Mouse (Mus musculus): ENCODE measurements at regions not wholly inside any gene's neighbourhood (a gene's known extent, or its start where the extent isn't known, plus 50 kb on each side); places are given as distances from the start of the nearest gene placed in this dataset.
"Not testable (repeated sequence)": the region's sequence is repeated elsewhere in the genome, so short reads cannot be mapped to it uniquely, and the experiment has no call there.

DNA sequence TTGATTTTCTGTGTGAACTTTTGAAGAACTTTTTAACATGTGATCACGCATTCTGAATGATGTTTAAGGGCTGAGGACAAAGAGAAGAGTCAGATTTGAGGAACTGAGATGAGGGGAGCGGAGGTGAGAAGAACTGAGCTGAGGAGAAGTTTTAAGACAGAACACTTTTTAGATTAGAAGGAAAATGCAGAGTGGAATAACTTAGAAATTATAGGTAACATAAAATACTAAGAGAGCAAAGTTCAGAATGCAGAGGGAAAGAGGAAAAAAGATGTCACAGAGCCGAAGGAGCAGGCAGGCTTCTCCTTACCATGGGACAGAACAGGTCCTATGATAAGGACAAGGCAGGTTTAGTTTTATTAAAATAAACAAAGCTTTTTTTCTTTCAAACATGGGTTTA is 73.7 kb upstream of the Cwc22 start:
- Histone ChIP-seq H3K4me3 (ENCODE audit: low read depth, low read length) (no peak overlapping the region), H3K27ac (replicated peaks) (no peak overlapping the region), H3K27me3 (ENCODE audit: control insufficient read depth, insufficient read depth, low read length) (no peaks in the 10 kb centered on the region), H3K9me3 (ENCODE audit: control insufficient read depth, low read length) (no peaks in the 10 kb centered on the region), H3K4me1 (replicated peaks; ENCODE audit: control insufficient read depth, insufficient read depth) (no peaks in the 10 kb centered on the region), H3K9ac (ENCODE audit: low read length) (no peak overlapping the region), H3K36me3 (ENCODE audit: control insufficient read depth, insufficient read depth, low read length) (no peaks in the 10 kb centered on the region), H3K4me2 (replicated peaks; ENCODE audit: low read depth) (no peak overlapping the region)
- TF ChIP-seq EP300 (optimal IDR thresholded peaks at IDR 0.05) (no peak), CTCF (IDR thresholded peaks at IDR 0.05; ENCODE audit: low read depth) (no peak)
- WGBS: 92% methylated on average over 3 of the region's 3 CpGs
- ATAC-seq (ENCODE audit: low FRiP score, low TSS enrichment) (no peak), DNase-seq (ENCODE audit: low spot score) (no peak)

DNA sequence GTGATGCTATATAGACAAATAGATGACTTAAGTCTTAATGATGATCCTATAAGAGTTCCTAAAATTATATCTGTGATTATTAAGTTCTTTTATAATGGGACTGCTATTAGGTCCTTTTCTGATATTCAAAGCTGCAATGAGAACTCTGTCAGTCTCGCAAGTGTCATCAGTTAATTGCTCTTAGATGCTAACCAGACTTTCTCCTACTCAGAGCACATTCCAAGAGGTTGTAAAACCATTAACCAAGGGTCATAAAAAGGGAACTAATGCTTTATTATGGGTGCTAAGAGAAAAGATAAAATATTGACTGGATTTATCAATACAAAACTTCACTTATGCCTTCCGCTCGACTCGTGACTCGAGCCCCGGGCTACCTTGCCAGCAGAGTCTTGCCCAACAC is 66.3 kb upstream of the Cwc22 start:
- 95% methylated on average over 6 of the region's 6 CpGs for WGBS
- not testable (repeated sequence) for ATAC-seq (ENCODE audit: low FRiP score, low TSS enrichment); H3K27me3 ChIP-seq (ENCODE audit: control insufficient read depth, insufficient read depth, low read length); H3K4me3 ChIP-seq (ENCODE audit: low read depth, low read length); H3K27ac ChIP-seq (replicated peaks); H3K4me2 ChIP-seq (replicated peaks; ENCODE audit: low read depth); DNase-seq (ENCODE audit: low spot score); H3K9me3 ChIP-seq (ENCODE audit: control insufficient read depth, low read length); H3K9ac ChIP-seq (ENCODE audit: low read length); H3K36me3 ChIP-seq (ENCODE audit: control insufficient read depth, insufficient read depth, low read length); H3K4me1 ChIP-seq (replicated peaks; ENCODE audit: control insufficient read depth, insufficient read depth)

DNA sequence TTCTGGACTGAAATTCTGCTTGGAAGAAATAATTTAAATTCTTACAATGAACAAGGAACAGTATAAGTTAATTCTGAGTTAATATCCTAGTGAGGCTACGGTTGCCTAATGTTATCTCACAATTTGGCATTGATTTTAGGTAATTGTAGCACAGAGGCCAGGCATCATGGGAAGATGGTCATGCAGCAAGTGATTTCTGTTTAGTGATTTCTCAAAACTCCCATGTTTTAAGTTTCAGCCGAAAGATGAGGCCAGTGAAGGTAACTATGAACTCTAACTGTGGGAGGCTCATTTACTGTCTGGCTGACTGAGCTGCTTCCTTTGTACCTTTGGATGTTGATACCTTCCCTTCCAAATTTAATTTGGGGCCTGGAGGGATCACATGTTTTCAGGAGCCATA is 65.6 kb upstream of the Cwc22 start:
- Histone ChIP-seq H3K4me1 (replicated peaks; ENCODE audit: control insufficient read depth, insufficient read depth) (no peaks in the 10 kb centered on the region), H3K27me3 (ENCODE audit: control insufficient read depth, insufficient read depth, low read length) (no peaks in the 10 kb centered on the region), H3K27ac (replicated peaks) (no peak overlapping the region), H3K4me3 (ENCODE audit: low read depth, low read length) (no peak overlapping the region), H3K4me2 (replicated peaks; ENCODE audit: low read depth) (no peak overlapping the region), H3K9ac (ENCODE audit: low read length) (no peak overlapping the region), H3K9me3 (ENCODE audit: control insufficient read depth, low read length) (no peaks in the 10 kb centered on the region), H3K36me3 (ENCODE audit: control insufficient read depth, insufficient read depth, low read length) (no peaks in the 10 kb centered on the region)
- no peak for ATAC-seq (ENCODE audit: low FRiP score, low TSS enrichment)
- TF ChIP-seq CTCF (IDR thresholded peaks at IDR 0.05; ENCODE audit: low read depth) (no peak), EP300 (optimal IDR thresholded peaks at IDR 0.05) (no peak)
- WGBS: 82% methylated on average over 2 of the region's 2 CpGs
- DNase-seq (ENCODE audit: low spot score): no peak

DNA sequence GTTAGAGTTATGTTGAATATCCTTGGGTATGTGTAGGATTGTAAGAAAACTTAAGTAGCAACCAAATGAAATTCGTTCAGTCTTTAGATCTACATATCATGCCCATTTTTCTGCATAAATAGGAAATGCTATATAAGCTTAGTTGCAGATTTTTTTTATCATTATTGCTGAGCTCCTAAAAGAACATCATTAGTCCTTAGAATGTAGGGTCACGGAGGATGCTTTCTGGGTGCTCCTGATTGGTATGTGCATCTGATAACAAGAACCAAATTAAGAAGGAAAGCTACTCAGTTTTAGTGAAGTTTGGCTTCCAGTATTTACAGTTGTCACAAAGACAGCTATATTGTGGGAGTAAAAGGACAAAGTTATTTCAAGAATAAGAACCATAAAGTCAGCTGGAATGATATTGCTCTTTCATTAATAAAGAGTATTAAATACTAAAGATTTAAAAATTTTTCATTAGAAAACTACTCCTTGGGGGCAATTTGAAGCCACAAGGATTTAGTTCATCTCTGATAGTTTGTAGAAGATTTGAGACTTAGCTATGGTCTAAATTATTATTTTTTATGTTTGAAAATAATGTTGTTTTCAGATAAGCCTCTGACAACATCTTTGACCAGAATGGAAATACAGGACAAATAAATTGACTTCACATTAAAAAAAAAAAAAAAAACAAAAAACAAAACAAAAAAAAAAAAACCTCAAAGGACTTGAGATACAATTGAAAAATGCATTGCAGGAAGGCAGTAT is 65.1 kb upstream of the Cwc22 start:
- 78% methylated on average over 2 of the region's 2 CpGs for WGBS
- no peaks in the 10 kb centered on the region for H3K9me3 ChIP-seq (ENCODE audit: control insufficient read depth, low read length)
- no peaks in the 10 kb centered on the region for H3K27me3 ChIP-seq (ENCODE audit: control insufficient read depth, insufficient read depth, low read length)
- ATAC-seq (ENCODE audit: low FRiP score, low TSS enrichment): no peak
- no peak overlapping the region for H3K4me2 ChIP-seq (replicated peaks; ENCODE audit: low read depth)
- no peak overlapping the region for H3K27ac ChIP-seq (replicated peaks)
- no peaks in the 10 kb centered on the region for H3K4me1 ChIP-seq (replicated peaks; ENCODE audit: control insufficient read depth, insufficient read depth)
- no peak overlapping the region for H3K9ac ChIP-seq (ENCODE audit: low read length)
- TF ChIP-seq CTCF (IDR thresholded peaks at IDR 0.05; ENCODE audit: low read depth) (no peak), EP300 (optimal IDR thresholded peaks at IDR 0.05) (no peak)
- H3K36me3 ChIP-seq (ENCODE audit: control insufficient read depth, insufficient read depth, low read length): no peaks in the 10 kb centered on the region
- H3K4me3 ChIP-seq (ENCODE audit: low read depth, low read length): no peak overlapping the region
- DNase-seq (ENCODE audit: low spot score): no peak

DNA sequence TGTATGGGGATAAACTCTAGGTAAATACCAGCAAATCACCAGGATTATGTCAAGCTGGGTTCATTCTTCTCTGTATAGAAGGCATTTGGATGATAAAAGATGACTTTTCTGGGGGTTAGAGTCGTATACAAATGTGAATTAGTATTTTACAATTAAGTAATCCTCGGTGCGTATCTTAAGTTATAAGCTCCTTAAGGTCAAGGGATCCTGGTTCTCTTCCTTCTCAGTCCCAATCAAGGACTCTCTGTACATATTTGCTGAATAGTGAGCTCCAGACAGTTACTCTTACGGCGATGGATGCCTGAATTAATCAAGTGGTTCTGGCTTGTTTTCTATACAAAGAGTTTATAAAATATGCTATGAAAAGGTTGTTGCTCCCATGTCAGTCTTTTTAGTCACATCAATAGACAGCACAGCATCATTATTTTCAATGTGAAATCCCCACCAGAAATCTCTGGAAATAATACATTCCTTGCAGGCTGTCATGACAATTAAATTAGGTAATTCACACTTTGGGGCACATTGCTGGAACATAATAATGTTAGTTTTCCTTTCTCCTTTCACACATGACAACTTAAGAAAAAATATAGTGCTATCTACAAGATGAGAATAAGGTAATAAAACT is 64.0 kb upstream of the Cwc22 start:
- Histone ChIP-seq H3K4me2 (replicated peaks; ENCODE audit: low read depth) (no peak overlapping the region), H3K36me3 (ENCODE audit: control insufficient read depth, insufficient read depth, low read length) (no peaks in the 10 kb centered on the region), H3K9me3 (ENCODE audit: control insufficient read depth, low read length) (no peaks in the 10 kb centered on the region), H3K4me1 (replicated peaks; ENCODE audit: control insufficient read depth, insufficient read depth) (no peaks in the 10 kb centered on the region), H3K9ac (ENCODE audit: low read length) (no peak overlapping the region), H3K27ac (replicated peaks) (no peak overlapping the region), H3K27me3 (ENCODE audit: control insufficient read depth, insufficient read depth, low read length) (no peaks in the 10 kb centered on the region), H3K4me3 (ENCODE audit: low read depth, low read length) (no peak overlapping the region)
- ATAC-seq (ENCODE audit: low FRiP score, low TSS enrichment) (no peak), DNase-seq (ENCODE audit: low spot score) (no peak)
- WGBS: 77% methylated on average over 5 of the region's 5 CpGs
- TF ChIP-seq CTCF (IDR thresholded peaks at IDR 0.05; ENCODE audit: low read depth) (no peak), EP300 (optimal IDR thresholded peaks at IDR 0.05) (no peak)

DNA sequence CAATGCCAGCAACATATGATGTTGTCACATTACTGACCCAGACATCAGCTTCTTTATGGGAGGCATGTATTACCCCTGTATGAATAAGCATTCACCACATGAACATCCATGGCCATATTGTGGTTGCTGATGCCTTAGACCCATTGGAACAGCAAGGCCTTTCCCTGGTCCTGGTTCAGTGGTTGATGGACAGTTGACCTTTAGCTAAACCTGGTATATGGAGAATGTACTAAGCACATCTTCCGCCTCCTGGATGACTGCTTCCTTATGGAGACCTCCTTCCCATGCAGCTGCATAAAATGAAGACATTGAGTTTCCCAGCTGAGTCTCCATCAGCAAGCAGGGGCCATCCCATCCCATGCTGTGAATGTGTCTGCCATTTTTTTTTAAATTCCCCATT is 61.9 kb upstream of the Cwc22 start:
- no peaks in the 10 kb centered on the region for H3K36me3 ChIP-seq (ENCODE audit: control insufficient read depth, insufficient read depth, low read length)
- H3K9ac ChIP-seq (ENCODE audit: low read length): no peak overlapping the region
- TF ChIP-seq EP300 (optimal IDR thresholded peaks at IDR 0.05) (no peak), CTCF (IDR thresholded peaks at IDR 0.05; ENCODE audit: low read depth) (no peak)
- 96% methylated on average over 1 of the region's 1 CpGs for WGBS
- ATAC-seq (ENCODE audit: low FRiP score, low TSS enrichment): no peak
- H3K4me3 ChIP-seq (ENCODE audit: low read depth, low read length): no peak overlapping the region
- H3K9me3 ChIP-seq (ENCODE audit: control insufficient read depth, low read length): no peaks in the 10 kb centered on the region
- DNase-seq (ENCODE audit: low spot score): no peak
- no peaks in the 10 kb centered on the region for H3K27me3 ChIP-seq (ENCODE audit: control insufficient read depth, insufficient read depth, low read length)
- no peak overlapping the region for H3K4me2 ChIP-seq (replicated peaks; ENCODE audit: low read depth)
- H3K4me1 ChIP-seq (replicated peaks; ENCODE audit: control insufficient read depth, insufficient read depth): no peaks in the 10 kb centered on the region
- H3K27ac ChIP-seq (replicated peaks): no peak overlapping the region
